Mouse (Mus musculus): Measurements from ENCODE around the gene Plpp3. TPM values are rescaled to one million over a fixed set of nuclear protein-coding genes. Genes with fewer than 3 reads are reported as not detected.

The Plpp3 gene
- polyA plus RNA-seq (2015; fragmentation: Nextera tagmentation; extraction: Ambion mirVana), result 79.2 and 171 TPM in 2 replicates

DNA sequence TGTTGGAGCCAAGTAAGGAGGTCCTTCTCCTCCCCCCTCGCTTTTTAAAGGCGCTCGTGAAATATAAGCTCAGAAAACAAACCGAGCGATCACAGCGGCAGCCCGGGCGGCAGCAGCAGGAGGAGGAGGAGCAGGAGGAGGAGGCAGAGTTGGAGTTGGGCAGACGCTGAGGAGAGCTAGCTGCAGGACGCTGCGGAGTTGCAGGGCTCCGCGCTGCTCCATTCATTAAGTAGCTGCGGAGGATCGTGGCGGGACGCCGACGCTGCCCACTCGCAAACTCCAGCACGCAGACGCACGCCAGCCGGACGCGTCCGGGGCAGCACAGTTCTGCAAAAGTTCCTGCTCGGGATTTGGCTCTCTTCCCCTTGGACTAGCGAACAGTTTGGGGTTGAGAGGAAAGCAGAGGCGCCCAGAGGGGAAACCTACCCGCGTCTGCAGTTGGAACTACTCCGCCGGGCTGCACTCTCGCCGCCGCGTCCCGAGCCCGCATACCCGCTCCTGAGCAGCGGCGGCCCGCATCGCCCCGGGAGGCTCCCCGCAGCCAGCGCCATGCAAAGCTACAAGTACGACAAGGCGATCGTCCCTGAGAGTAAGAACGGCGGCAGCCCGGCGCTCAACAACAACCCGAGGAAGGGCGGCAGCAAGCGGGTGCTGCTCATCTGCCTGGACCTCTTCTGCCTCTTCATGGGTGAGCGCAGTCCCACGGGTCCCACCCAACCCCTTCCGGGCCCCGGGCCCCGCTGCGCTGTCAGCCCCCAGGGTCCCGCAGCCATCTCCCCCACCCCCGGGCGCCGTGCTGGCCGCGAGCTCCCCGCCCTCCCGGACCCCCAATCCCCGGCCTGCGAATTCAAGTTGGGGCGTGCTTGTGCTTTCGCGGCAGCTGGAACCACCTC, at the start of gene Plpp3:
TSS of gene Plpp3 (plus strand) at position 72 of the 893 bp plus-strand sequence.

GRCm38 (mm10) chr4:105109199-105109989, 47.8 kb upstream of the Plpp3 start, which contains the start of gene Prkaa2:
Gene Prkaa2, minus strand, starts transcription at chr4:105109890.

Other genes with a start within 250 kb of the Plpp3 start
- 0.05 and 0.26 TPM in 2 replicates for gene Fyb2, start 243.9 kb upstream of the Plpp3 start, polyA plus RNA-seq (2015; fragmentation: Nextera tagmentation; extraction: Ambion mirVana)
- 1.8 TPM in 2 replicates for gene Prkaa2, start 47.5 kb upstream of the Plpp3 start, polyA plus RNA-seq (2015; fragmentation: Nextera tagmentation; extraction: Ambion mirVana)